Mouse (Mus musculus) brain, embryonic 14.5 days (tissue): ENCODE measurements around the gene Oaz3. TPM values are rescaled to one million over a fixed set of nuclear protein-coding genes. Genes with fewer than 3 reads are reported as not detected.

Experiments
- DNase-seq: peaks from one replicate; pipeline ENCODE4 v3.0.0-alpha.2; 2011; ENCODE audit warnings: low read depth
- CTCF ChIP-seq: fragments of 200-500 bp; IDR thresholded peaks from 2 replicates; pipeline ENCODE4 v1.5.1; 2012; ENCODE audit warnings: inconsistent platforms, mild to moderate bottlenecking, moderate library complexity, borderline replicate concordance; ENCODE audit not compliant: insufficient read depth, insufficient read length; ENCODE audit errors: extremely low read depth
- POLR2A ChIP-seq: fragments of 200-500 bp; IDR thresholded peaks from 2 replicates; pipeline ENCODE4 v1.6.1; 2012; ENCODE audit warnings: mild to moderate bottlenecking, inconsistent platforms, borderline replicate concordance; ENCODE audit not compliant: poor library complexity, insufficient read depth, insufficient read length, severe bottlenecking; ENCODE audit errors: extremely low read depth
- polyA plus RNA-seq: library from polyadenylated mRNA; depleted of rRNA; stranded (reverse); fragments of >200 nt; gene quantifications from 2 replicates; pipeline ENCODE4 v1.2.3, GENCODE M21; 2012

Oaz3 gene
- polyA plus RNA-seq, 1 experiment: 0.57 TPM

DNA sequence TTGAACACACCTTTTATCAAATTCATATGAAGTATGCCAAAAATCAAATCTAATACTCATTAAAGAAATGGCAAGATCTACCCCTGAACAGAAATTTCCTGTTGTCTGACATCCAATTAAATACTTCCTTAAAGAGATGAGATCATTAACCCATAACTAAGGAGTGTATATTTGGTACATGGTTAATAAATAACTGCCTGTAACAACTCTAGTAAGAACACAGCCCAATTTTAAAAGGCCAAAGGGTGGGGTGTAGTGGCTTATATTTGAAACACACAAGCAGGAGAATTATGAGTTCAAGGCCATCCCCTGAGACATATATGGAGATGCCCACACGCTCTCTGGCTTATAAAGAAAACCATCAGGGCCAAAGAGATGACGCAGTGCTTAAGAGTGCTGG lies 5.7 kb upstream of the Oaz3 start:
- TF ChIP-seq POLR2A (no peak), CTCF (no peak)
- DNase-seq: no peak

DNA sequence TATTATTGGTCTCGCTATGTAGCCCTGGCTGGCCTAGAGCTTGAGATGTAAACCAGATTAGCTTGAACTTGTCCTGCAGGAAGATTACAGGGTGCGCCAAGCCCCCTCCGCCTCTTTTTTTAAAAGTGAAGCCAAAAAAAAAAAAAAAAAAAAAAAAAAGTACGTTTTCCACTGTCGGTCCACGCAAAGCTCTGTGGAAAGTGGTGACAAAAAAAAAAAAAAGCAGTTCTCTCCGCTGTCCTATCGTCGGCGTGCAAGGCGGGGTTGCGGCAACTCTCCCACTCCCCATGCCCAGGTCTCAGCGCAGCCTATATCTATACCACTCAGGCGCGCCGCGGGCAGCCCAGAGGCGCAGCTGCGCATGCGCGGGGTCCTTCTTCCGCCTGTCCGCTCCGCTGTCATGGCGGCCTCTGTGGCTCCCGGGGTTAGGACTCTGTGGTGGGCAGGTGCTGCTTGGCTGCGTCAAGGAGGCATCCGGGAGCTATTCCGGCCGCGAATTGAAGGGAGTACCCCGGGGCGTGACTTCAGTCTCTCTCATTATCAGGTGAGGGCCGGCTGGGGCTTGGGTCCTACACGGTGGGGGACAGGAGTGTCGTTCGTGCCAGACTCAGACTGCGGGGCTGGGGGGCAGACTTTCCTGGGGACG lies 641 bp downstream of the Oaz3 start, which contains the start of gene Mrpl9:
Mrpl9 (plus strand) TSS at position 368 of the 646 bp plus-strand sequence.
- TF ChIP-seq CTCF (no peak), POLR2A (peak; percentile 85; the same call in 1 of the 2 replicates)
- peak; percentile 97 for DNase-seq

DNA sequence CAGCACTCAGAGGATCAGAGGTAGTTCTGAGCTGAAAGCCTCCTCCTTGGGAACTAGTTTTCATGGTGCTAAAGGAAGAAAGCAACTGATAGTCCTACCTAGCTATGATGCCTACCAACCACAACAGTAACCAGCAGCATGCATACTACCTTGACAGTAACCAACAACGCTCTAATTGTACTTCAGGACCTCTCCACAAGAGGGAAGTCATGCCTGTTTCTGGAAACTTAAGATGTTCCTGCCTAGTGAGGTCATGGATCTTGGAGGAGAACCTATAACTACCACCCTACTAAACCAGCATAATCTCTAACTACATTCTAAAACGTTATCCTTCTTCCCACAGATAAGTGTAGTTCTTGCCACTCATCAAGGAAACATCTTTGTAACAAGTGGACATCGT lies 2.5 kb downstream of the Oaz3 start:
- peak; percentile 29; the same call in 1 of the 2 replicates for TF ChIP-seq CTCF
- TF ChIP-seq POLR2A: no peak

DNA sequence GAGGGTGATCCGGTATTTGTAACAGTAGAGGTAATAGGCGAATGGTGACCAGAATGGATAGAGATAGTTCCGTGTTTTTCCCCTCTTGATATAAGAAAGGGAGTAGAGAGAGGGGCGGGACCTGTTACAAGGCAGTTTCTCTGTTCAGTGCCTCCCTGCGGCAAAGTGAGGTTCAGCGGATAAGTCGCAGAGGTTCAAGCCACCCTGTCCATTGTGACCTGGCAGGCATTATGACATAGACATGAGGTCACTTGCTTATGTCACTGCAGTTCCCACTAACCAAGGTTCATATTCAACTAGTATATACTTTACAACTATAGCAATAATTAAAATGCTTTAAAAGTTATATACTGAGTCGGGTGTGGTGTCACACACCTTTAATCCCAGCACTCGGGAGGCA lies 7.3 kb downstream of the Oaz3 start:
- DNase-seq: no peak

More for the DNA sequence above, 2.5 kb downstream of the Oaz3 start:
- peak; percentile 33 for DNase-seq

DNA sequence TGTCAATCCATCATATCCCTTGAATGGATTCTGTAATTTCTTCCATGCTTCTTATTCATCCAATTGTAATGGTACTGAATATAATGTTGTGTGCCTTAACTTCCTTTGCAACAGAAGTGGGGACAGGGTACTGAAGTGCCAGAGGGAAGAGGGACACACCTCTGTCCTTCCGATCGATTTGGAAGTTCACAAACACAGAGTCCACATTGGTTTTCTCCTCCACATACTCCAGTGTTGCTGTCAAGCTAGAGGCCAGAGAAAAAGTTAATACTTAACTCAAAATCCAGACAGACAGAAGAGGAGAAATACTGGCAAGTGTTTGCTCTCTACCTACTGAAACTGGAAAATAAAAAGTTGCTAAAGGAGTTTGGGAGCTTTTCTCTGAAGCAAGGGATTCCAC lies 9.4 kb downstream of the Oaz3 start:
- DNase-seq: no peak
- no peak for TF ChIP-seq CTCF
- no peak for TF ChIP-seq POLR2A

More for the DNA sequence above, 7.3 kb downstream of the Oaz3 start:
- TF ChIP-seq POLR2A (no peak), CTCF (no peak)

DNA sequence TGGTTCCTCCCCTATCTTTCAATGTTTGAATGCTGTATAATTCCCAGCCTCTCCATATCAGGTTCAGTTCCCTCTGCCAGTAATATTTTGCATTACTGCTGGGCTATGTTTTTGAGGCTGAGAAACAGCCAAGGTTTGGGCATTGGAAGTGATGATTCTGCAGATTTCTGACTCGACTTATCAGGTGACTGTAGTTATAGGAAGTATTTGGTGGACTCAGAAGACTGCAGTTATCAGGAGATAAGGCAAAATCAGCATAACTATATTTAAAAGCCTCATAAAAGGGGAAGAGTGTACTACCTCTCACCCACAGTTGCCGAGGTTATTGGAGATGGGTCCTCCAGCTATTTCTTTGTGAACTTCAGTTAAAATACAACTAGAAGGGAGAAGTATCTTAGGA lies 12.7 kb downstream of the Oaz3 start:
- TF ChIP-seq POLR2A (no peak), CTCF (no peak)
- DNase-seq: no peak

DNA sequence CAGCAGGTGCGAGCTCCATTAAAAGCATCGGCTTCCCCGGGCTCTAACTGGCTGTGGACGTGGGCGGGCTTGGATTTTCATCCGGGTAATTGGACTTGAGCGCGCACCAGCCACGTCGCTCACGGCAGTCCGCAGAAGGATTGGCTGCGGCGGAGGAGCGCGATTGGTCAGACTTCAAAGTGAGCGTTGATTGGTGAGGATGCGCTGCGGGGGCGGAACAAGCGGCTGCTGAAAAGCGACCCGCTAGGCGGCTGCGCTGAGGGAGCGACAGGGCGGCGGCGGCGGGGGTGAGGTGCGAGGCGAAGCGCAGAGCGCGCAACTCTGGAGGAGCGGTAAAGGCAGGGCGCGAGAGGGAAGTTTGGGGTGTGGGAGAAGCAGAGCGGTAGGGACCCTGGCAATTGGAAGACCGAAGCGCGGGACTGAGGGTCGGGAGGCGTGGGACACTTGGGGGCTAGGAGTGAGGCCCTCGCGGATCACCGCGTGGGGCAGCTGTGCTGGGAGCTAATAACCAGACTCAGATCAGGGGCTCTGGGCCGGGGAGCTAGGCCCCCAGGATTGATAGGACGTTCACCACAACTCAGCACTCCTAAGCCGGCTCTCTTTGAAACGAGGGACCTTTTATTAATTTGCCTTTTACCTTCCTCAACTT lies 30.6 kb downstream of the Oaz3 start, which contains the start of gene Tdrkh:
Tdrkh (plus strand) TSS at position 243 of the 649 bp plus-strand sequence.
- peak; percentile 100 for DNase-seq
- TF ChIP-seq CTCF (peak; percentile 15; the same call in 1 of the 2 replicates), POLR2A (peak; percentile 91)

DNA sequence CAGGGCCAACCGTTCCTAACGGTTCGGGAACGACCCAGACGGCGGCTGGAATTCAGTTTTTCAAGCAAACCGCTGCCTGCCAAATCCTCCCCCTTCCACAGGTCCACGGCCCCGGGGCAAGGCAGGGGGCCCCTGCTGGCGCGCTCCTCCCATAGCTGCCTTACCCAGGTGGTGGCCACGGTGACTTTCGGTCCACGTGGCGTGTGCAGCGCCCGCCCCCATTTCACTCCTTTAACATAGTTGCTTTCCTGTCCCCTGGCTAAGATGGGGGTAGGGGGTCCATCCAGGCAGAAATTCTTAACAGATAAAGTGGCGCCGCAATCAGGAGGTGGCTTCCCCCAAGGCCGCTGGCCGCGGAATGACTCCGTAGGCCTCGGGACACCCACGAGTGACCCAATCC lies 31.2 kb downstream of the Oaz3 start:
- DNase-seq: no peak
- TF ChIP-seq POLR2A (no peak), CTCF (0 out of 2 replicates have a peak, but pooled peaks have one; percentile 1)

DNA sequence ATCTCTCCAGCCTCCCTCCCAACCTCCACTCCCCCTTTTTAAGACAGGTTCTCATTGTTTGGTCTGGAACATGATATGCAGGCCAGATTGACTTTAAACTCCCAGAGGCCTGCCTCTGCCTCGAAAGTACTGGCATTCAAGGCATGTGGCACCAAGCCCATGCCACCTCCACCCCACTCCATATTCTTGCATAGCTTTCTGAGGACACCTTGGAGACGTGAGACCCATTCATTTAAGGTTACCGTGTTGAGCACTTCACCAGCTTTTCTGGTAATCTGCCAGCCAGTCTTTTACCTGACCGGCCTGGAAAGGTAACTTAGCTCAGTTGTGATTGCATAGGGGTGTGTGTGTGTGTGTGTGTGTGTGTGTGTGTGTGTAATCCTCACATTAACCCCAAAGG lies 38.2 kb downstream of the Oaz3 start:
- DNase-seq: no peak

DNA sequence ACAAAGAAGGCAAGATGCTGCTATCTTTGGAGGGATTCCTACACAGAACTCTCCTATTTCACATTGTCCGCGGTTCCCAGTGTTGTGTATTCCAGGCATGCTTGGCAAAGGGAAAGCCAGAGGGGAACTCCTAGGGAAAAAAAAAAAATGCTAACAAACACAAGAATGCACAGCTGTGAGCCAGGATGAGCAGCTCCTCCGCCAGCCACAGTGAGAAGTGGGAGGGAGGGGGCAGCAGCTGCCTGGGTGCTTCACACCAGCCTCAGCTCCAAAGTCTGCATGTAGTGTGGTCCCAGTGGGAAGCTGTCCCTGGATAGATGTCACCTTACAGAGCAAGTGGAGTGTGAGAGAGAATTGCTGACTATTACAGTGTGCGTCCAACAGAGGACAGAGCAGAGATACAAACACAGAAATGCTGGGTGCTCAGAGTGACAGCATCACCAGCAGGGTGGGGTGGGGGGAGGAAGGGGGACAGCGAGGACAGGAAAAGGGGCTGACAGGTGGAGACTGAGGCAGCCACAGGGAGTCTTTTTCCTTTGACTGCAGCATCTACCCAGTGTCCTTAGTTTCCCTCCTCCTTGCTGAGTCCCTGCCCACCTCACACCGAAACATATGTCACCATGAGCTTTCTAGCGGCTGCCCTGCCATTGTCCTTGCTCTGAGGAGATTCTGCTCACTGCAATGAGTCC lies 39.2 kb downstream of the Oaz3 start:
- DNase-seq: peak; percentile 64

More for the DNA sequence above, 38.2 kb downstream of the Oaz3 start:
- TF ChIP-seq CTCF (no peak), POLR2A (no peak)

DNA sequence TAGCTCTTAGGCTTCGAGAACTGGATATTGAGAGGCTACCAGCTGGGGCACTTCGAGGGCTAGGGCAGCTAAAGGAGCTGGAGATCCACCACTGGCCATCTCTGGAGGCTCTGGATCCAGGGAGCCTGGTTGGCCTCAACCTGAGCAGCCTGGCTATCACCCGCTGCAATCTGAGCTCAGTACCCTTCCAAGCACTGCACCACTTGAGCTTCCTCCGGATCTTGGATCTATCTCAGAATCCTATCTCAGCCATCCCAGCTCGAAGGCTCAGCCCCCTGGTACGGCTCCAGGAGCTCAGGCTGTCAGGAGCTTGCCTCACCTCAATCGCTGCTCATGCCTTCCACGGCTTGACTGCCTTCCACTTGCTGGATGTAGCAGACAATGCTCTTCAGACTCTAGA lies 41.3 kb downstream of the Oaz3 start:
- no peak for DNase-seq
- TF ChIP-seq POLR2A (no peak), CTCF (no peak)

More for the DNA sequence above, 39.2 kb downstream of the Oaz3 start:
- TF ChIP-seq CTCF (no peak), POLR2A (no peak)
